Mouse (Mus musculus) embryonic fibroblast, embryonic 13.5 days (primary cell): ENCODE measurements around the gene Dock8. TPM values are rescaled to one million over a fixed set of nuclear protein-coding genes. Genes with fewer than 3 reads are reported as not detected.

Source experiments
- H3K27ac ChIP-seq: 2 replicates; pipeline ENCODE4 v1.5.1; 2012; ENCODE audit warnings: low read length, control low read depth, inconsistent platforms; ENCODE audit not compliant: insufficient read depth
- H3K4me1 ChIP-seq: 2 replicates; pipeline ENCODE4 v1.6.1; 2011; ENCODE audit warnings: low read length; ENCODE audit not compliant: control insufficient read depth, insufficient read depth
- H3K4me3 ChIP-seq: 2 replicates; pipeline ENCODE4 v1.5.1; 2011; ENCODE audit warnings: mild to moderate bottlenecking, control low read depth, low read length; ENCODE audit not compliant: insufficient read depth
- CTCF ChIP-seq: IDR thresholded peaks from 2 replicates; pipeline ENCODE4 v1.5.1; 2011; ENCODE audit warnings: mild to moderate bottlenecking, control low read depth, low read length, moderate library complexity, borderline replicate concordance; ENCODE audit not compliant: insufficient read depth
- POLR2A ChIP-seq: IDR thresholded peaks from 2 replicates; pipeline ENCODE4 v1.6.1; 2011; ENCODE audit warnings: low read depth, mild to moderate bottlenecking, control low read depth, low read length, moderate library complexity
- polyA plus RNA-seq: library from polyadenylated mRNA; stranded (reverse); fragments of >200 nt; gene quantifications from 2 replicates; pipeline ENCODE4 v1.2.4, GENCODE M21; 2011; ENCODE audit warnings: low read depth; ENCODE audit not compliant: missing spikeins, insufficient read length

Dock8 gene
- polyA plus RNA-seq, 1 experiment: 0.44 TPM

GRCm38 (mm10) chr19:24981294-24981693, 18.0 kb upstream of the Dock8 start:
- H3K27ac ChIP-seq: no peak overlapping the region
- H3K4me3 ChIP-seq: no peak overlapping the region
- TF ChIP-seq POLR2A (no peak), CTCF (no peak)
- peaks cover 10% of the 10 kb centered on the region for H3K4me1 ChIP-seq

GRCm38 (mm10) chr19:24983050-24983449, 16.3 kb upstream of the Dock8 start:
- Histone ChIP-seq H3K27ac (no peak overlapping the region), H3K4me3 (no peak overlapping the region), H3K4me1 (peaks cover 10% of the 10 kb centered on the region)
- no peak for TF ChIP-seq POLR2A

- H3K27ac ChIP-seq: no peak overlapping the region
- H3K4me1 ChIP-seq: peaks cover 10% of the 10 kb centered on the region
- TF ChIP-seq CTCF (no peak), POLR2A (no peak)
- no peak overlapping the region for H3K4me3 ChIP-seq
These were observed 15.4 kb upstream of the Dock8 start for GRCm38 (mm10) chr19:24983857-24984498.

GRCm38 (mm10) chr19:24985045-24985444, 14.3 kb upstream of the Dock8 start:
- TF ChIP-seq CTCF (no peak), POLR2A (no peak)
- H3K4me3 ChIP-seq: no peak overlapping the region
- no peak overlapping the region for H3K27ac ChIP-seq
- H3K4me1 ChIP-seq: peaks cover 10% of the 10 kb centered on the region

- no peak overlapping the region for H3K27ac ChIP-seq
- no peak overlapping the region for H3K4me3 ChIP-seq
- H3K4me1 ChIP-seq: peaks cover 10% of the 10 kb centered on the region
- TF ChIP-seq CTCF (no peak), POLR2A (no peak)
These were observed 12.0 kb upstream of the Dock8 start for GRCm38 (mm10) chr19:24987355-24987754.

- Histone ChIP-seq H3K4me1 (peaks cover 7% of the 10 kb centered on the region), H3K27ac (no peak overlapping the region), H3K4me3 (no peak overlapping the region)
- no peak for TF ChIP-seq POLR2A
- TF ChIP-seq CTCF: no peak
These were observed 10.5 kb upstream of the Dock8 start for GRCm38 (mm10) chr19:24988831-24989230.

- H3K4me1 ChIP-seq: 0 out of 2 replicates have a peak, but pooled peaks cover 4% of the 10 kb centered on the region
- H3K4me3 ChIP-seq: no peak overlapping the region
- no peak overlapping the region for H3K27ac ChIP-seq
- no peak for TF ChIP-seq POLR2A
- TF ChIP-seq CTCF: no peak
These were observed 9.1 kb upstream of the Dock8 start for GRCm38 (mm10) chr19:24990138-24990822.

- no peak for TF ChIP-seq CTCF
- no peak for TF ChIP-seq POLR2A
- H3K27ac ChIP-seq: no peak overlapping the region
- H3K4me1 ChIP-seq: peaks cover 7% of the 10 kb centered on the region; the same call in 1 of the 2 replicates
- no peak overlapping the region for H3K4me3 ChIP-seq
These were observed 5.8 kb upstream of the Dock8 start for GRCm38 (mm10) chr19:24993526-24993925.

- Histone ChIP-seq H3K27ac (no peak overlapping the region), H3K4me3 (no peak overlapping the region), H3K4me1 (peaks cover 7% of the 10 kb centered on the region; the same call in 1 of the 2 replicates)
- no peak for TF ChIP-seq POLR2A
- TF ChIP-seq CTCF: no peak
These were observed 4.4 kb upstream of the Dock8 start for GRCm38 (mm10) chr19:24994900-24995299.
